Mouse (Mus musculus) lung, postnatal 10 days (tissue): ENCODE results near the gene Gm14851.
"Not testable (repeated sequence)": the region's sequence is repeated elsewhere in the genome, so short reads cannot be mapped to it uniquely, and the experiment has no call there.

ENCODE experiments used
- DNase-seq: peaks from one replicate; pipeline ENCODE4 v3.0.0; 2021

Gm14851 gene

DNA sequence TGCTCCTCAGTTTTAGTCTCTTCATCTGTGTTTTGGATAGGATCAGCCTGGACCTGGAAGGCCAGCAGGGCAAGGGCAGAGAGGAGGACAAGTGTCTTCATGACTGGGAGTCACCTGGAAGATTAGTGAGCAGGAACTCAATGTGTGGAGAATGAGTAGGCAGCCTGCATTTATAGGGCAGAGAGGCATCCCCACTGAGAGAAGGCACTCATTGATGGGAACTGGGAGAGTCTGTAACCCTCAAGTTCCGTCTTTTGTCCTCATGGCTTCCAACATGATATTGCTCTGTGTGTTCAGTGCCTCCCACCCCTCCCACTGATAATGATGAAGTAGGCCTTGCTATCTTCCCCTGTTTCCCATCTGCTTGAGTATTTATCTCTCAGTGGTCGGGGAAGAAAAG, at the start of gene Gm14851:
Gene Gm14851 (minus strand): TSS at position 101 of the 400 bp plus-strand sequence.
- DNase-seq = not testable (repeated sequence)

DNA sequence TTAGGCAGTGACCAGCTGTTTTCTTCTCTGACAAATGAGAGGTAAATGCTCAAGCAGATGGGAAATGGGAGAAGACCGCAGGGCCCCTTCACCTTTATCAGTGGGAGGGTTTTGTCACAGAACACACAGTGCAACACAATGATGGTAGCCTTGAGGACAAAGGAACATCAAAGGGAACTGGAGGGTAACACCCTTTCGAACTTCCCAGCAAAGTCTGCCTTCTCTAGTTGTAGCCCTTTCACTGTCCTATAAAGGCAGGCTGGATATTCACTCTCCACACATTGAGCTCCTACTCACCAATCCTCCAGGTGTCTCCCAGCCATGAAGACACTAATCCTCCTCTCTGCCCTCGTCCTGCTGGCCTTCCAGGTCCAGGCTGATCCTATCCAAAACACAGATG, 38.5 kb upstream of the Gm14851 start, which contains the start of gene Defa30:
Gene Defa30 (plus strand): TSS at position 301 of the 400 bp plus-strand sequence.
- DNase-seq = not testable (repeated sequence)

GRCm38 (mm10) chr8:21093106-21093505, 2.7 kb downstream of the Gm14851 start:
- peak; percentile 1 for DNase-seq

GRCm38 (mm10) chr8:21084142-21084541, 11.7 kb downstream of the Gm14851 start, which contains the start of gene Defa25:
TSS of gene Defa25 (plus strand) at chr8:21084442.
- DNase-seq = not testable (repeated sequence)

GRCm38 (mm10) chr8:21064738-21065137, 31.1 kb downstream of the Gm14851 start, which contains the start of gene Defa35:
TSS of gene Defa35 (plus strand) at chr8:21065038.
- DNase-seq = not testable (repeated sequence)

GRCm38 (mm10) chr8:21054747-21055146, 41.1 kb downstream of the Gm14851 start, which contains the start of gene Defa23:
TSS of gene Defa23 (plus strand) at chr8:21055047.
- not testable (repeated sequence) for DNase-seq
